Mouse (Mus musculus): ENCODE data around the gene Katnal1.

Katnal1 gene

DNA sequence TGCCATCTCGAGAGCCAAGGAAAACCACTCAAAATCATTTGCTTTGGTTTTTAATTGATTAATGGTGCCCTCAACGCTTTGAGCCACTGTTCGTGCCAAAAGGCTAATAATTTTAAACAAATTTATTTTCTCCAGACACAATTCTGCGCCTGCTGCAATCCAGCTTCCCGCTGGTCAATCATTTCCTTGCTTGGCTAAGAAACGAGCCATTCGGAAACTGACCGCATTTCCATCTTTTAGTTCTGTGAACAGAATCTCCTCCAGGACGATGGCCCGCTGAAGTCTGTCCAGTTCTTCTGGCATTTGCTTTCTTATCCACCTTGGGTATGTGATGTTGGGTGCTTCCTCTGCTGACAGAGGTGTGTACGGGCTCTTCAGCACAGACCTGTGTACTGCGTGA is 4.5 kb downstream of the Katnal1 start:
- no peak for DNase-seq

DNA sequence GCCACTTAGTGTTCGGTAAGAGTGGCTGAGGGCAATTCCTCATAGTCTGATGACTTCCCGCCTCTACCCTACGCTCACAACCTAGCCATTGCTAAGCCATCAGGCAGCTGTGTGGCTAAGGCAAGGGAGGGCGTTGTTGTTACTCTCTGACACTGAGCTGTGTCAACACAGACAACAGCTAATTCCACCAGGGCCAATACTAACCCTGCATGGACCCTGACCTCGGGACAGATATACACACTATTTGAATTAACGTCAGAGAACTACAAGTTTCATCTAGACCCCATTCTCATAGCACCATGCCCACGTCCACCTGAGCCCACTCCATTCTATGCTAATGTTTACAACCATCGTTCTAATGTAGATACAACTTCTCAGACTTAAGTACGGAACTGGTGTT is 5.1 kb downstream of the Katnal1 start:
- DNase-seq, result no peak

DNA sequence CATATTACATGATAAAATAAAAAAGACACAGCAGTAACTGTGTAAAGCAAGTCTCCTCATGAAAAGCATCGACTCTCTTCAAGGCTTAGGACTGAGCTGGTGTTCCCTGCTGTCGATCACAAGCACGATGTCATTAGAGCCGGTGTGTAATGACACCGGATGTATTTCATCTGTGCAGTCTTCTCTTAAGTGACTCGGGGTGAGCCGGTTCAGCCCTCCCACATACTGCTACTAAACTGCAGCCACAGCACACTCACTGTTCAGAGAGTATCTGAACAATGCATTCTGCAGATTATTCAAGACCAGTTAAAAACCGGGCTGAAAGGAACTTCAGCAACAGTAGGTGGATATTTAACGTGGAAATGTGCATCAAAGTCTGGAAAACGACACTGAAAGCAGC is 5.7 kb downstream of the Katnal1 start:
- DNase-seq, result no peak

DNA sequence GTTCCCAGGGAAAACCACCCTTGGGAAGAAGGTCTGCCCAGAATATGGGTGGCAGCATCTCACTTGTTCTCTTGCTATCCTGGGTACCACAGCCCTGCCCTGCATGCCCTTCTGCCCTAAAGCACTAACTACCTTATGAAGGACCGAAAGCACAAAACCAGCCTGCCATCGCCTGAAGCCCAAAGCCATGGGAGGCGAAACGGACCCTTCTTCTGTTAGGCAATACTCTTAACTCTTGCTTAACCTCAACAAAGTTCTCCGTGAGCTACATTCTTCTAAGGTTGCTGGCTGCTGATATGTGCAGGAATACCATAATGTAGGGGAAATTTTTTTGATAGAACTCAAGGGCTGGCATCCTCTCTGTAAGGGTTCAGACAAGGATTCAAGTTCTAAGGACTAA is 6.3 kb downstream of the Katnal1 start:
- DNase-seq, result no peak

DNA sequence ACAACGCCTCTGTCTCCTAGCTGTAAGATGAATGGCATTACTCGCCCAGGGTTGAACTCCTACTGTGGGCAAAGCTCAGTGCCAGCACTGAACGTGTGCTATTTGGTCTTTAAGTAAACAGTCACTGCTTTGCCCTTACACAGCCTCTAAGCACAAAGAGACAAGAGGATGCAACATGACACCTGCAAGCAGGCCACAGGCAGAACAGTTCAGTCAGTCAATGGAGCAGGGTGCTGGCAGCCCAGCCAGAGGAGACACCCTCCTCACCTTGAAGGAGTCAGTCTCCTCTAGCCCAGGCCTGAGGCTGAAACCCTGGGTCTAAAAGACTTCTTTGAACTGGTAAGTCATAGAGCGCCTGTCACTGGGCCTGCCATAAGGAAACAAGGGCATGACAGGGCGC is 11.1 kb downstream of the Katnal1 start:
- DNase-seq, result no peak

DNA sequence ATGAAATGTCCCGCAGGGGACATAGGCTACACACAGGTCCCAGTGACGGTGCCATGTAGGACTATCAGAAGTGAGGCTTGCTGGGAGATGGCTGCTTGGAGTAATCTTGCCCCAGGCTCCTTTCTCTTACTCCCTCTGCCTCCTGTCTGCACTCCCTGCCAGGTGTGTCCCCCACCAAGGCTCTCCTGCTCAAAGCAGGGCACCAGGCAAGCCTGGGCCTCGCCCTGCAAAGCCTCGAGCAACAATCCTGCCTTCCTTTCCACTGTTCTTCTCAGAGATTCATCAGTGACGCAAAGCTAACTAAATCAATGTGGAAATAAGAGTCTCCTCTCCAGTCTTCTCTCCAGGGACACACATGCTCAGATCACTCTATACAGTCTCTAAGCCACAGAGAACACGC is 12.3 kb downstream of the Katnal1 start:
- DNase-seq, result no peak

DNA sequence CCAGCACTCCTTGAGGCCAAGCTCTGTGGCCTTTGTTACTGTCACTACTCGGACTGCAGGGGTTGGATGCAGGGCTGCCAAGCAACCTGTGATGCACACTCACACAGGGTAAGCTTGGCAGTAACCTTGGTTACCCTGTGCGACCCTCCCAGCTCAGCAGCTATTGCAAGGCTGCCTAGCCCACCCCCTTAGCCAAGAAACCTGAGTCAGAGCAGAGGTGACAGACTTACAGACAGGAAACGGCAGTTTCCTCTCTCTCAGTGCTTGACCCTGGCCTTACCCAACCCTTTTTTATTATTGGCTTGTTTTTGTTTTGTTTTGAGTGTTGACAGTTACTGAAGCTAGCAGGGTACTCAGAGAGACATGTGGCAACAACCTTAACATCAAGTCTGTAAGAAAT is 16.9 kb downstream of the Katnal1 start:
- DNase-seq, result no peak

DNA sequence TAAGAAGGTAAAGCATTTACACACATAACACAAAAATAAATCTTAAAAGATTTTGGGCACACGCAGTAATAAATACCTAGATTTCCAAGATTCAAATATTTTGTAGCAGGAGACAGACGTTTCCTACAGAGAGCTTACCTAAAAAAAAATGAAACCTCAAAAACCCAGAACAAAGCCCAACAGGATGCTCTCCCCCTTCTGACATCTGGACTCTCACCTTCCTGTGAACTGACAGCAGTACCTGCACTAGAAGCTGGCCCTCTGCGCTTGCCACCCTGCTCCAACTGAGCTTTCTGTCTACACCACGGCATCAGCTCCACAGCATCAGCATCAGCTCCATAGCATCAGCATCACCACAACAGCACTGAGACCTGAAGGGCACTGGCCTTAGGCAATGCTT is 19.1 kb downstream of the Katnal1 start:
- DNase-seq, result no peak

DNA sequence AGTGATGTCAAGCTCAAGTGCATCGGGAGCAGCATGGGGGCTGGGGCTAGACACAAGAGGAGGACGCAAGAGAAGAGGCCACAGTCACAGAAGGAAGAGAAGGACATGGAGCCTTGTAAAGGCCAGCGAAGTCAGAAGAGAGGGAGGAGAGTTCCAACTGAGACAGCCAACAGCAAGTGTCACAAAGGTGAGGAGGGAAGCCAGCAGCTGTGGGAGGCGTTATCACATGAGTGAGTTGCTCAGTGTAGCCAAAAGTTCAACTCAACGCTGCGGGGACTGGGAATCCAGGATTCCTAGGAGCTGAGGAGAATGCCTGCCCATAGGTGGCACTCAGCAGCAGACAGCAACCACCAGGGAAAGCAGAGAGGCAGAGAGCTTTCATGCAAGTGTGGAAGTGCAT is 19.7 kb downstream of the Katnal1 start:
- no peak for DNase-seq

DNA sequence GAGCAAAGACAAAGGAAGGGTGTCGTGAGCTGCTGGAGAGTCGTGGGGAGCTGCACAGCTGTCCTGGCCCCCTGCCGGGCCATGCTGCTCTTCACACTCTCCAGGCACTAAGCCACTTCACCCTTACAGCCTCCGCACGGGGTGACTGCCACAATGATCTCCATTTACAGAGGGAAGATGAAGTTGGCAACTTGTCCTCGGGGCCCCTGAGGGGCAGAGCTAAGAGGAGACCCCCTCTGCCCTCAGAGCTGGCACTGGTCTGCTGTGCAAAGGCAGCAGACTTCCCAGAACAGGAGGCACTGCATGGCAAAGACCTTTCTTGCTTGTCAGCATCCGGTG is 20.1 kb downstream of the Katnal1 start:
- DNase-seq, result no peak

DNA sequence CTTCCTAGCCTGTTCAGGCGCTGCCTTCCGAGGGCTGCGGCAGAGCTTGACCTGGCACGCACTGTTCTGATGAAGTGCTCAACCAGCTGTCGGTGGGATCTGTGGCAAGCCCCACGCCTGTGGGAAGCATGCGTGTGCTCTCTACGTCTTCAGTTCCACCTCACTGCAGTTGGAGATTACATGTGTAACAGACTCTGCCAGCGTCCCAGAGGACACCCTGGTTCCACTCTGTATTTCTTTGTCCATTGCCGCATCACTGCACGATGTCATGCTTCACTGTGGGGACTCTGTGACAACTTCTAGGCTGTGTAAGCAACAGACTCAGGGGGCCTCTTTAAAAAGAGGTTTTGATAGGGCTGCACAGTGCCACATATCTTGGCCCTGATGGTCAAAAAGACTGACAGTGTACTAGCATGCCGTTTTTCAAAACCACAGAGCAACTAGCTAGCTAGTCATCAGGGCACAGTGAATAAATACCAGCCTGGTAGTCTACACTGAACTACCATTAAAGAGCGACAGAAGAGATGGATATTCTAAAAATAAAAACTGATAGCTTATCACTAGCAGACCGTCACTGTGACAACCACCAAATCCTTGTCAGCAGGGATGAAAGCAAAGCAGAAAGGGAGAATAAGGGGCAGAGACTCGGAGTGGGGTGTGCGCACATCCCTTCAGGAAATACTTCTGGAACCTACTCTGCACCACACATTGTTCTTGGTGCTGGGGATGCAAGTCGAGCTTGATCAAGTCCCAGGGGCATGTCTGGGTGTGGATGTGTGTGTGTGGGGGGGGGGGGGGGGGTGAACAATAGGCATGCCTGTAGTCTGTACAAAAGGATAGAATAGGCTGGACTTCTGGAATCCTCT is 20.7 kb downstream of the Katnal1 start:
- DNase-seq, result no peak

DNA sequence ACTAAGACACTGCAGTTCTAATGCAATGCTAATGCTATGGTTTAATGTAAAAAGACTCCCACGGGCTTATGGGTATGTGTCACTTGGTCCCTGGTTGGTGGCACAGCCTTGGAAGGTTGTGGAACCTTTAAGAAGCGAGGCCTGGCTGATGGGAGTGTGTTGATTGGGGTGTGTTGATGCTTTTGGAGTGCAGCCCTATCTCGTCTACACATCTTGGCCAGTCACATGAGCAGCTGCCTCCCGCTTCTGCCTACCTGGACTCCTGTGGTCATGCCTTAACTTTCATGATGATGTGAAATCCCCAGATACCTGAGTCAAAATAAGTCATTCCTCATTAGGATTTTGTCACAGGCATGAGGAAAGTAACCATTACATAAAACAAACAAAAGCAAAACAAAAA is 22.8 kb downstream of the Katnal1 start:
- DNase-seq, result no peak

DNA sequence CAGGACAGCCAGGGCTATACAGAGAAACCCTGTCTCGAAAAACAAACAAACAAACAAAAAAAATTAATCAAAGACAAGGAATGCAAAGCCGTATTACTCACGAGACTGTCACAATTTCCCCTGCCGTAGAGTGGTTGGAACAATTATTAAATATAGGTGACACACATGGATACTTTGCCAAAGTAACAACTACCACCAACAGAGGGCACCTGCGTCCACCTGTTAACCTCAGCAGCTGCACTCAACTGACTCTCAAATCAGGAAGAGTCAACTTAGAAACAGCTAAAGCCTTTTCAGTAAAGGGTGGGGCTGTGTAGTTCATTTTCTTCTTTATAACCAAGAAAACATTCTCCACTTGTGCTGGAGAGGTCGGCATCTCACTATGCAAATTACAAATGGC is 24.3 kb downstream of the Katnal1 start:
- DNase-seq, result peak; percentile 56 to 72

DNA sequence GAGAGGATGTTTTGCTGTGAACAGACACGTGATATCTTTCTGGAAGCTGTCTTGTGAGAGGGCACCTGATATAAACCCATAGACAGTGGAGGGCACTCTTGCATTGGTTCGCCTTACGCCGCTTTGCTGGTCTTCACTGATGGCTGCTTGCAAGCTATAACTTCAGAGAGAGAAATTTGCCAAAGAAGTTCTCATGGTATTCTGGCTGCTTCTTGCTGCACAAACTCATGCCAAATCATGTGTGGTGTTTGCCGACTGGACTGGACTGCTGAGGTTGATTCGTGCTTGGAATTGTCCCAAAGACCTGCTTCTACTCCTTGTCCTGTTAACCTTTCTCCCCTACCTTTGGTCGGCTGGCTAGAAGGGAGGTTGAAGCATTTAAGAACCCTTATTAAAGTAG is 29.8 kb downstream of the Katnal1 start:
- no peak for DNase-seq

DNA sequence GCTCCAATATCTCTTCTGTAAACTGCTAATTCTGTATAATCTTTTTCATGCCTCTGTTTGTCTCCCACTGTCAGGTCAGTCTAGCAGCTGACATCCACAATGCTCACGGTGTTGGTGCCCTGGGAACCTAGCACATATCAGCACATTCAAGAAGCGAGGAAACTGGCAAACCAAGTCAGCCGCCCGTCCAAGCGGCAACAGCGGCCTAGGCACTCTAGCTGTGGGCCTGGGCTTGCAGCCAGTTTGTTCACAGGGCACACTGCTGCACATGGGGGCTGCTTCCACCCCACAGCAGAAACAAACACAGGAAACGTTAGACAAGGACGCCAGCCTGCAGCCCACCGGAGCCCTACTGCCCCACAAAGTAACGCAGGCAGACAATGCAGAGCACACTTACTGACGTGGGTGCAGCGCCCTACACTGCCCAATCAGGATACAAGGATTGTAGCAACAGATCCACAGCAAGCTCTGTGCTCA is 31.1 kb downstream of the Katnal1 start:
- no peak for DNase-seq

DNA sequence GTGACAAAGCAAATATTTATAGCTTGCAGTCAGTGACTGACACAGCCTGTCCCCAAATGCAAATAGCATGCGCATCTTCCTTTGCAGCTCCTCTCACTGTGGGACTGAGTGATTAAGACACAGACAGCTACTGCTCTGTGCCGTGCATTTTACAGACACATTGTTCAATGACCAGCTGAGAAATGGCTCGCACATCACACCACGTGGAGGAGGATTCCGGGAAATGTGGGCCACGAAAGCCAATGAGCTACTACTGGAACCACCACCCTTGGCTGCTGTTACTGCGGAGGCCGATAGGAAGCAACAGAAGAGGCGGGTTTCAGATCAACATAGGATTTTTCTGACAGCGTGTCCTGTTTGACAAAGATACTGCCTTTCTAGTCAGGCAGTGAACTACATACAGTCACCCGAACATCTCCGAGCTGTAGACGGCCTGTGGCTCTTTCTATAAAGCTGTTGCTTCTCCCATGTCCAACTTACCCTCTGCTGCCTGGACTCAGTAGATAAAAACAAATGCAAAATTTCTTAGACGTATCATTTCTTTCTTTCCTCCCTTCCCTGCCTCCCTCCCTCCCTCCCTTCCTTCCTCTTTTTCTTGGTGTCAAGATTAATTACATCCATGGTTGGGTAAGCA is 31.9 kb downstream of the Katnal1 start:
- DNase-seq, result peak in 1 of 2 experiments; percentile 20

DNA sequence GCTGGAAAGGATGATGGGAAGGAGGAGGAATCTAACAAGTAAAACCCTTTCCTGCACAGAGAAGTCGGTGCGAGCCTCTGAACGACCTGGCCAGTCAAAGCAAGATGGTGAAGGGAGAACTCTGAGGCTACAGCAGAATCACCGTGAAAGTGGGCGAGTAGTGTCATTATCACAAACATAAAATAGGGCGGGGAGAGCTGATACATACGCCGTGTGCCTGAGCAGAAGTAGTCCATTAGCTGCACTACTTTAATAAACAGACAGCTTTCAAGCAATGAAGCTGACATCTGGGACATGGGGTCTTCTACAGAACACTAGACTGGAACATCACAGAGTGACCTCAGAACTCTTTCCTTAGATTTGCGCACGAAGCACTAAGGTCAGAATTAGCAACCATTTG is 32.6 kb downstream of the Katnal1 start:
- no peak for DNase-seq

DNA sequence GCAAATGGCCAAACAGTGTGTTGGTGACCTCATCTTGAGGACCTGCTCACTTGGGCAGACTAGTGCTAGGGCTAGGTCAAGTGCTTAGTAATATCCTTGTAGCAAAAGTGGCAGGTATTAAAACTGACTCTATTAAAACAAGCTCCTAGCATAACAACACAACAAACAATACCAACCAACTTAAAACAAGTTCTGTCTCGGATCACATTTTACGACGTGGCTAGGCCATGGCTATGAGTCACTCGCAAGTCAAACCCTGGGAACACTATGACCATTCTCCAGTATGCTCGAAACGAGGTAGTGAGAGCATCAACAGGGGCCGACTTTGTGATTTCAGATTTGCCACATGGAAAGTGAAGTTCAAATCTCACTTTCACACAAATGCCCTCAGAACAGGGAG is 33.3 kb downstream of the Katnal1 start:
- no peak for DNase-seq

DNA sequence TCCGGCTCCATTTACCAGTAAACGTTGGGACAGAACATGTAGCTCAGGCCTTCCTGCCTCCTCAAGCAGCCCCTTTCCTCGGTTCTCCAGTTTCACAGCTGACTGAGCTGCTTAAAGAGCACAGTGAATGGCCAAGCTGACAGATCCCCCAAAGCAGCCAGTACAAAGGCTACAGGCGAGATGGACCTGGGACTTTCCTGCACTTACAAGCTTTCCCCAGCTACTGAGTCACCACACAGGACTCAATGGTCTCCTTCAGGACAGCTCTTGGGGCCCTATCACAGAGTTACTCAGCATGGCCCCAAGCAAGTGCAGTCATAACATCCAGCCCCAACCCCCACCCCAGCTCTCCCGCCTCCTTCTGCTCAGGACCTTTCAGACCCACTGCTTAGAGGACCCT is 34.1 kb downstream of the Katnal1 start:
- no peak for DNase-seq

DNA sequence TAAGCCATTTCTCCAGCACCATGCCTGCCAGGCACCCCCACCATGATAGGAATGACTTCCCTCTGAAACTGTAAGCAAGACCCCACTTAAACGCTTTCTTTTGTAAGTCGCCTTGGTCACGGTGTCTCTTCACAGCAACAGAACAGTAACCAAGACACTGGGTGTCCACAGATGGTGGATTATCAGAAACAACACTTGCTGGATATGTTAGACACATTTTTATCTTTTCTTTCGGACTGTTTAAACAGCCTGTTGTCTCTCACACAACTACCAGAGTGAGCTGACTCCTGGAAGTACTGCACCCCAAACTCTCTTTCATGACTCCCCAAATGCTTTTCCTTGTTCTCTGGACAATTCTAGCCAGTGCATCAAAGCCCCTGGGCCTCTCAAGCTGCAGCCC is 38.9 kb downstream of the Katnal1 start:
- DNase-seq, result no peak

DNA sequence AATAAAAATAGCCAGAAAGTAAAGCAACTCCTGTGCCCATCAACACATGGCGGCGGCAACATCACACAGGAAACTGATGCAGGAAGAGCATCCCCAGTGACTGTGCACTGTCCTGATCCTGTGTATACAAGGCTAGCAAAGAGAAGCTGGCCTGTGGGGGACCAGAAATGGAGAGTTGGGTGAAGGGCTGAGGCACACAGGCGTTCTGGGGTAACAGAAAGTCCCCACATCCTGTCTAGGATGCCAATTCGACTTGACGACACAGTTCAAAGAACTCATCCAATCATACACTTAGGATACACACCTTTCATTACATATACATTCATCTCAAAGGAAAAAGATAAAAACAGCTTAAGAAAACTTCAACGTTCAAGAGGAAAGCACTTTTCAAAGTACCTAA is 41.1 kb downstream of the Katnal1 start:
- DNase-seq, result no peak

DNA sequence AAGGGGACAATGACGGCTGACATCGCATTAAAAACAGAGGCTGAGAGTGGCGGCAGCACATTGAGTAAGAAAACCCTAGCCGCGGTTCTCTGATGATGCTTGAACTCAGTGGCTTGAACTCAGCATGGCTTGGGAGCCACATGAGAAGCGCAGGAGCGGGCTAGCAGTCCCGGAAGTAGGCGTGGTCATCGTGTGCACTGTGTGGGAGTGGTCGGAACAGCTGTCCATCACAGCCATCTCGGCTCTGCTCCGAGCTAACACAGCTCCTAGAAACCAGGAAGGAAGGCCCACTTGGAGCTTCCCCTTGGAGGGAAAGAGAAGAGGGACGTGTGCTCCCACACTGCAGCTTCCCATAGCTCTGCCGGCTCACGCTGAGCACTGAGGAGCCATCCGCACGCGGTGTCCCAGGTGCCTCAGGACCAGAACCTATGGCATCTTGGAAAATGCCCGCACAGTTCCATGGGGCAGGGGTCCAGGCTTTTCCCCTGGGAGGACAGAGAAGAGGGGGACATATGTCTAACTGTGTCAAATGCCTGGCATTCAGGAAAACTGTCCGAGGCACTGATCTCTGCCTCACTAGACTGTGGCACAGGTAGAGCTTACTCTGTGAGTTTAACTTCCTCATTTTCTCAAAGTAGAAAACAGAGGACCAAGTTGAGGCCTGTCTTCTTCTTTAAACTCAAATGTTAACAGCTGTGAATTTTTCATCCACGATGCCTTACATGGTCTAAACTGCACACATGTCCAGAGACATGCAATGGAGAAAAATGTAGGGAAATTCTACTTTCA is 43.1 kb downstream of the Katnal1 start:
- peak; percentile 52 to 64 for DNase-seq

DNA sequence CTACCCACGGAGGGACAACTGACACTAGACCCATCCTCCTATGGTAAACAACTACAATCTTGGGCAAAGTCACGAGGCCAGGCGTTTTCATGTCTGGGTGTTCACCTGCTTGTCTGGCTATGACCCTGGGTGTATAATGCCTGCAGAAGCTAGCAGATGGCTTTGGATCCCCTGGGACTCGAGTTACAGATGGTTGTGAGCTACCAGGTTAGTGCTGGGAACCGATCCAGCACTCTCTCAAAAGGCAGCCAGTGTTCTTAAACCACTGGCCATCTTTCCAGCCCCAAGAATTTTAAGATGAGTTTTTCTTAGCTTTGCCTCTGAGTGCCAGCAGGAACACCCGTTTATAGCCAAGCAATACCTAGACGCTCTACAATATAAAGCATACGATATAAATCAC is 45.4 kb downstream of the Katnal1 start:
- DNase-seq, result no peak

DNA sequence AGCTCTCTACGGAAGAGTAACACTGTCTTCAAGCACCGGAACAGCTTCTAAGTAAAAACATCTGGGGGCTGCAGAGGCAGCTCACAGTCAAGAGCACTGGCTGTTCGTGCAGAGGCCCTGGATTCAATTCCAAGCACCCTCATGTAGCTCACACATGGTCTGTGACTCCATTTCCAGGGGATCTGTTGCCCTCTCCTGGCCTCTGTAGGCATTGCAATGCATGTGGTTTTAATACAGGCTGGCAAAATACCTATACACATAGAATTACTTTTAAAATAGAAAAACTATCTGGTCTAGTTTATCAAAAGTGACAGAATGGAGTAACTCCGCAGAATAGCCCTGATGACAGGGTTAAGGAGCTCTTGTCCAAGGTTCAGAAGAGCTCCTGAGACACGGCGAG is 49.9 kb downstream of the Katnal1 start:
- DNase-seq, result no peak

Measured in lung, adult 18-20 months (tissue).